Mouse (Mus musculus): Measurements from ENCODE around the gene Ift140. TPM values are rescaled to one million over a fixed set of nuclear protein-coding genes. Genes with fewer than 3 reads are reported as not detected.
"Not testable (repeated sequence)": the region's sequence is repeated elsewhere in the genome, so short reads cannot be mapped to it uniquely, and the experiment has no call there.

Gene Ift140
- polyA plus RNA-seq, 1 experiment from 2014 or later, result 12.3 TPM

DNA sequence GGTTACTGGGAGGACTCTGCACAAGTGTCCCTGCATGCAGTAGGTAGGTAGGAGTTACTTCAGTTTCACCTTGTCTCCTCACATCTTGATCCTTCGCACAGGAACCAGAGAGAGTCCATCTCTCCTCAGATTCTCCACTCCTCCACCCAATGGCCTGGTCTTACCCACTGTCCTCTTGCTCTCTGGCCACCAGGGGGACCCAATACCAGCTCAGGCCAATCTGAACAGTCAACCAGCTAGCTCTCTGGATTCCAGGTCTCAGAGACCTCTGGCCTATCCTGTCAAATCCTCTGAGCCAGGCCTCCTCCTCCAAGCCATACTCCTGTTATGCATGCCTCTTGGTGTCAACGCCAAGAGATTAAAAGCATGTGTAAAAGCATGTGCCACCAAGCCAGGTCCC lies 93.7 kb downstream of the Ift140 start:
- Histone ChIP-seq H3K27ac (no peak overlapping the region), H3K9ac (no peak overlapping the region), H3K36me3 (peaks cover 38% of the 10 kb centered on the region), H3K9me3 (no peaks in the 10 kb centered on the region), H3K4me3 (replicated peaks) (no peak overlapping the region), H3K27me3 (replicated peaks) (no peaks in the 10 kb centered on the region), H3K4me2 (replicated peaks) (no peak overlapping the region), H3K4me1 (replicated peaks) (peaks cover 4% of the 10 kb centered on the region)
- 83% methylated on average over 2 of the region's 2 CpGs for WGBS
- peak; percentile 43; the same call in 1 of the 2 replicates for ATAC-seq

DNA sequence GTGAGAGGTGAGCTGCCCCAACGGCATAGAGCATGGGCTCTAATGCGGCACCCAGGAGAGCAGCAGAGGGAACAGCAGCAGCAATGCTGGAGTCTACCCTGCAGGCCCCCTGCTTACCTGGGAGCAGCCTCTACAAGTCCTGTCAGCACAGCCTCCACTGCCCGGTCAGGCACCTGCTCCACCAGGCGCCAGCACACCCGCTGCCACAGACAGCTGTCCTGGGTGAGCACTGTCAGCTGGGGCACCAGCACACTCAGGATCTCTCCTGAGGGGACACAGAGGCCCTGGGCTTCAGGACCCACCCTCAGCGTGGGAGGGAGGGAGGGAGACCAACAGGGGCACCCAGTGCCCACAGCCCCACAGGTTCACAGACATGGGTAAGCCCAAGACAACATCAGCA lies 94.7 kb downstream of the Ift140 start:
- Histone ChIP-seq H3K27me3 (replicated peaks) (no peaks in the 10 kb centered on the region), H3K9me3 (no peaks in the 10 kb centered on the region), H3K4me1 (replicated peaks) (peaks cover 10% of the 10 kb centered on the region), H3K27ac (no peak overlapping the region), H3K4me3 (replicated peaks) (no peak overlapping the region), H3K9ac (no peak overlapping the region; the same call in 1 of the 2 replicates), H3K36me3 (peaks cover 27% of the 10 kb centered on the region), H3K4me2 (replicated peaks) (no peak overlapping the region)
- WGBS, result 98% methylated on average over 6 of the region's 6 CpGs
- ATAC-seq, result no peak

DNA sequence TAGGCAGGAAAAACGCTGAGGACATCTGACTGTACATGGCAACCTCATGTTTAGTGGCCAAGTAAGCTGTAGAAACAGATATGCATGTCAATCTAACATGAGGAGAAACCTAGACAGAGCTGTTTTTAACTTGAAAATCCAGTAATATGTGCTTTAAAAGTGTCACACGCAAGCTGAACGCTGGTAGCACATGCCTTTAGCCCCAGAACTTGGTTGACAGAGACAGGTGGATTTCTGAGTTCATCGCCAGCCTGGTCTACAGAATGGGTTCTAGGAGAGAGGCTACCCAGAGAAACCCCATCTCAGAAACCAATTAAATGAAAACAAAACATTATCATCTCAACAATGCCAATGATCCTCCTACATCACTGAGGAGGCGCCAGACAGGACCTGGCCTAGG lies 95.3 kb downstream of the Ift140 start:
- Histone ChIP-seq H3K4me3 (replicated peaks) (no peak overlapping the region), H3K4me2 (replicated peaks) (no peak overlapping the region), H3K36me3 (peaks cover 21% of the 10 kb centered on the region; the same call in 1 of the 2 replicates), H3K27me3 (replicated peaks) (no peaks in the 10 kb centered on the region), H3K9ac (no peak overlapping the region), H3K27ac (no peak overlapping the region), H3K4me1 (replicated peaks) (peaks cover 10% of the 10 kb centered on the region), H3K9me3 (no peaks in the 10 kb centered on the region)
- WGBS, result 89% methylated on average over 5 of the region's 5 CpGs
- ATAC-seq, result no peak

DNA sequence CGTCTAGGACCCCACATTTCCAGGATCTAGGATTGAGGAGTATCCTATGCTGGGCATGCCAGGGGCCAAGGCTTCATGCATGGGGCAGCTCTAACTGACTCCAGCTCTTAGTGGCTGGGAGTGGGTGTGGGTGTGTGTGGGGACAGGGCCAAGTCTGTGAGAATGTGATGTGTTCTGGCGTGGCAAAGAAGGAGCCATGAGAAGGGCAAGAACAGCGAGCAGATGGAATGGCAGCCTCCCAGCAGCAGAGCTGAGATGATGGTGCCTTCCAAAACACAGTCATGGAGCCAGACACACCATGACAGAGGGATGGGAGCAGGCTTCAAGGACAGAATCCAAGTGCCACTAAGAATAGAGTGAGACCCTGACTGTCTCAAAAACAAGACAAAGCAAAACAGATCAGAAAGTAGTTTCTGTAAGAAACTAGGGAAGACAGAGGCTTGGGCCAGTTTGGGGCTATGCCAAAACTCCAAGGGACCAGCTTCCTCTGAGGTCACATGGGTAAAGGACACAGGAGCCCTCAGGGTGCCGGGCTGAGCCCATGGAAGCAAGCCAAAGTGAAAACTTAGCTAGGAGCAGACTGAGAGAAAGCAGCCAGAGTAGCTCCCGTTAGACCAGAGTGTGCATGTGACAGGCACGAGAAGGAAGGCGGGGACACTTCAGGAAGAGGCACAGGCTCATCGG lies 96.0 kb downstream of the Ift140 start:
- 82% methylated on average over 8 of the region's 8 CpGs for WGBS
- H3K27ac ChIP-seq, result no peak overlapping the region
- H3K4me2 ChIP-seq (replicated peaks), result no peak overlapping the region
- peaks cover 10% of the 10 kb centered on the region for H3K4me1 ChIP-seq (replicated peaks)
- peaks cover 16% of the 10 kb centered on the region; the same call in 1 of the 2 replicates for H3K36me3 ChIP-seq
- no peak overlapping the region for H3K4me3 ChIP-seq (replicated peaks)
- no peak overlapping the region for H3K9ac ChIP-seq
- ATAC-seq, result no peak
- H3K9me3 ChIP-seq, result no peaks in the 10 kb centered on the region
- H3K27me3 ChIP-seq (replicated peaks), result no peaks in the 10 kb centered on the region

DNA sequence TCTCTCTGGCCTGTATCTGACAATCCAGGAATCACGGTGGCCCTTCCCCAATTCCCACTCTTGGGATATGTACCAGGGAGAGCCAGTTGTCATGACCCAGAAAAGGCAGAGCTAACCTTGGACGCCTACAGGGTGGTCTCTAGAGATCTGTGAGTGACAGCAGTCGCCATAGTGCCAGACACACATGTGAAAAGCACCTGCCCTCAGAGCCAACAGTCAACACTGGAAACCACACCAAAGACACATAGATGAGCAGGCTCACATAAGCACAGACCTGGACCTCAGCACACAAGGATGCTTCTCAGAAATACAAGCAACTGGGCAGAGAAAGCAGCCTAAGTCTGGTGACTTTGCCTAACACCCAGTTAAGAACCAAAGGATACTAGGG lies 96.5 kb downstream of the Ift140 start:
- H3K36me3 ChIP-seq, result peaks cover 15% of the 10 kb centered on the region; the same call in 1 of the 2 replicates
- ATAC-seq, result no peak
- H3K4me1 ChIP-seq (replicated peaks), result peaks cover 10% of the 10 kb centered on the region
- H3K9me3 ChIP-seq, result no peaks in the 10 kb centered on the region
- H3K4me2 ChIP-seq (replicated peaks), result no peak overlapping the region
- no peaks in the 10 kb centered on the region for H3K27me3 ChIP-seq (replicated peaks)
- no peak overlapping the region for H3K9ac ChIP-seq
- H3K27ac ChIP-seq, result no peak overlapping the region
- no peak overlapping the region for H3K4me3 ChIP-seq (replicated peaks)
- WGBS, result 81% methylated on average over 3 of the region's 3 CpGs

DNA sequence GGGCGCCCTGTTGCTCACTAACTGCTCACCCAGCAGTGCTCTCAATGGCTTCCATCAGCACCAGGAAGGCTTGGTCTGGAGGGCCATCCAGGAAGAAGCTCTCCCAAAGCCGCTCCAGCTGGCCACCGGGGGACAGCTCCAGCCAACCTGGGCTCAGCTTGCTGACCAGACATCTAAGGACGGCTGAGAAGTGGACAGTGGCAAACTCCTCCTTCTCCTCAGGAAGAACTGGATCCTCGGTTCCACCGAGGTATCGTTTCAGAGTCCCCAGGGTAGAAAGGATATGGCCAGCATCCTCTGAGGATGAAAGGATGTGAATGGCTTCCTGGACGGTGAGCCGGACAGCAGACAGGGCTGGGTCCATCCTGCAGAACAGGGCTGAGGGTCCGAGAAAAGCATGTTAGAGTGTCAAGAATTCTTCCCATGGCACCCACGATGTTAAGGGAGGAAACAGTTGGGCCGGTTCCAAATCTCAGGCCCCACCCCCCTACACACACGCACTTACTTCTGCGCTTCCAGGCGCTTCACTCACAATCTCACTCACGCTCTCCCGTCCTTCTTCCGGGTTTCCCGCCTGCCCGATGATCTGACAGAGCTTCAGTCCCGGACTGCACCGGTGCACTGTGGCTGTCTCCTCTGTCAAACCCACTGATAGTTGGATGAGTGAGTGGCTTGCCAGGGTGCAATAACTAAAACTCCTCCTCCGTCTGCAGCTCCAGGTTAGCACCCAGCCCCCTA lies 99.2 kb downstream of the Ift140 start:
- Histone ChIP-seq H3K36me3 (peaks cover 12% of the 10 kb centered on the region; the same call in 1 of the 2 replicates), H3K27ac (peak overlapping the region; percentile 95), H3K9ac (peak overlapping the region; percentile 66), H3K4me1 (replicated peaks) (peaks cover 10% of the 10 kb centered on the region), H3K4me2 (replicated peaks) (peak overlapping the region; percentile 93), H3K9me3 (no peaks in the 10 kb centered on the region), H3K4me3 (replicated peaks) (peak overlapping the region; percentile 56), H3K27me3 (replicated peaks) (no peaks in the 10 kb centered on the region)
- peak; percentile 81 for ATAC-seq
- 8% methylated on average over 23 of the region's 23 CpGs for WGBS

DNA sequence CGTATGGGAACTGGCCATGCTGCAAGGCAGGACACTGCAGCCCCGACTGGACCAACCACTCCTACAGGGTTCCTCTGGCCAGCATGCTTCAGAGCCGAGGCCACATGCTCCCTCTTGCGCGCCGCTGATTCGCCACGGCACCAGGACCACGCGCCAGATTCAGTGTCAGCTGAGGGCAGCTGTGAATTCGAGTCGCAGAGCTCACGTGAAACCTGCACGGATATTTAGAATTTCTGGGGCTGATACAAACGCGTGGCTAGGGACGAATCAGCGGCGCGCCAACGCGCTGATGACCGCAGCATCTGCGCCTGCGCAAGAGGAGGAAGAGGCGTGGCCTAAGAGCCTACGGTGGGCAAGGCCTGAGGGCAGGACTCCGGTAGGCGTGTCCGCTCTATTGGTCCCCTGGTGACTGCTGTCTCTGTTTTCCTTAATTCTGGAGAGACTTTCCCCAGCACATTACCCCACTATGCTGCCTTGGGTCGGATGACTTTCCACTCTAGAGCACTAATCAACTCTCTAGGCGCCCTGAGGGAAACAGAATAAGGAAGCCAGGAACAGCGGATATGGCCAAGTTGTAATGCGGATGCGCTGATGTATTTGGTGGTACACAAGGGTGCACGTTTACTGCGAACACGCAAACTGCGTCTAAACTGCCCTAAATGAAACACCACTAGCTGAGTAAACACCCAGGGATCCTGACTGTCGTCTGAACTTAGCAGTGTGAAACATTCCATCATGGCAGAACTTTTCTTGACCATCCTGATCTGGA lies 100.0 kb downstream of the Ift140 start, which contains the start of gene Telo2:
Telo2 (minus strand) TSS at position 304 of the 769 bp plus-strand sequence.
- Histone ChIP-seq H3K27ac (peak within 1 kb of the TSS; percentile 95), H3K9me3 (no peaks in the 10 kb centered on the region), H3K36me3 (peaks cover 12% of the 10 kb centered on the region; the same call in 1 of the 2 replicates), H3K4me1 (replicated peaks) (peaks cover 10% of the 10 kb centered on the region), H3K27me3 (replicated peaks) (no peaks in the 10 kb centered on the region), H3K9ac (peak within 1 kb of the TSS; percentile 66), H3K4me3 (replicated peaks) (peak within 1 kb of the TSS; percentile 56), H3K4me2 (replicated peaks) (peak within 1 kb of the TSS; percentile 93)
- ATAC-seq, result peak; percentile 96
- 5% methylated on average over 40 of the region's 40 CpGs for WGBS

DNA sequence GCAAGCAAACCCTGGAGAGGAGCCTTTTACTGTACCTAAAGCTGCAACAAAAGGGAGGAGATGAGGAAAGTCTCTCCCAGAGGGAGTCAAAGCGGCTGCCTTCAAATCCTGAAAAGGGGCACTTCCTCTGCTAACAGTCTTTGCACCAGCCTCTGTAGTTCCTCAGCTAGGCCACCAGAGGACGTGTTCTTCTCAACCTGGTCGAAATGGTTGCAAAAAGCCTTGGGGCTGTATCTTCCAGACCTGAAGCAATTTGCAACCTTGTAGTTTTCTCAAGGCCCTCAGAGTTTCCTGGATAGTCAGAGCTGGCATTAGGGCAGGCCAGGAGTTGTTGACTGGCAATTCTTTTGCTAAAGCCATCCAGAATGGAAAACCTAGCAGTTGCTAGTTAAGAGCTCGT lies 101.4 kb downstream of the Ift140 start:
- no peak overlapping the region for H3K4me2 ChIP-seq (replicated peaks)
- no peak overlapping the region for H3K27ac ChIP-seq
- no peak overlapping the region for H3K9ac ChIP-seq
- 39% methylated on average over 4 of the region's 4 CpGs for WGBS
- H3K36me3 ChIP-seq, result peaks cover 7% of the 10 kb centered on the region; the same call in 1 of the 2 replicates
- no peak overlapping the region for H3K4me3 ChIP-seq (replicated peaks)
- no peaks in the 10 kb centered on the region for H3K27me3 ChIP-seq (replicated peaks)
- H3K9me3 ChIP-seq, result no peaks in the 10 kb centered on the region
- no peak for ATAC-seq
- peaks cover 10% of the 10 kb centered on the region for H3K4me1 ChIP-seq (replicated peaks)

DNA sequence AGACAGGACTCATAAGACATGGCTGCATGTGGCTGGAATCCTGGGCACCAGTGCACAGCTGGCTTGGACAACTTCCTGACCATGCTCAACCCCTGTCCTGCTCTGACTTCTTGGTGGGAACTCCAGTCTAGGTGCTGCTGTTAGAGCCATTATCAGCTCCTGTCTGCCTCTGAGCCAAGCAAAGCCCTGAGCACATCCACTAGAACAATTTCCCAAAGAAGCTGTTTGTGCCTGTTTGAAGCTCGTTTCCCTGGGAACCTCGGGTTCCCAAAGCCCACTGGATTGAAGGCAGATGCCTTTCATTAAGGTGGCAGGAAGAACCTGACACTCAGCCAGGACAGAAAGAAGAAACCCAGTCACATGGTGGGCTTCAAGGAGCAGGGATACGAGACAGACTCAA lies 104.5 kb downstream of the Ift140 start, which contains the start of gene Ptx4:
Ptx4 (plus strand) TSS at position 355 of the 400 bp plus-strand sequence.
- Histone ChIP-seq H3K27me3 (replicated peaks) (no peaks in the 10 kb centered on the region), H3K4me3 (replicated peaks) (no peak within 1 kb of the TSS), H3K4me1 (replicated peaks) (no peaks in the 10 kb centered on the region), H3K9me3 (no peaks in the 10 kb centered on the region), H3K27ac (no peak within 1 kb of the TSS), H3K4me2 (replicated peaks) (no peak within 1 kb of the TSS), H3K36me3 (no peaks in the 10 kb centered on the region), H3K9ac (0 out of 2 replicates have a peak within 1 kb of the TSS, but pooled peaks have one; percentile 5)
- no peak for ATAC-seq
- 40% methylated on average over 3 of the region's 3 CpGs for WGBS

DNA sequence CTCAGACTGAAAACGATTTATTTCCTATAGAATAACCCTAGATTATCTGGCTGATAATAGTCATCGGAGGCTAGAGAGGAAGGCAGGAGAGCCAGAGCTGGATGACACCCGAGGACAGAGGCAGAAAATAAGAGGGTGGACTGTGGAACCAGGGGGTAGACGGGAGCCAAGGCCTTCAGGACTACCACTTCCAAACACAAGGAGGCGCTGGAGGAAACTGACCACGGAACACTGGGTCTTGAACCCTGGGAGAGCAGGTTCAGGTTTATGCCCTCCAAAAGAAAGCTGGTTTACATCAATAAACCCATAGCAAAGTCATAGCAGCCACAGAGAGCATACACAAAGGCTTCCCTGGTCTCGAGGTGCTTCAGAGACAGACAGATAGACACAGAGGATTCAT lies 108.1 kb downstream of the Ift140 start:
- 0 out of 2 replicates have a peak, but pooled peaks cover 2% of the 10 kb centered on the region for H3K4me1 ChIP-seq (replicated peaks)
- no peaks in the 10 kb centered on the region for H3K9me3 ChIP-seq
- H3K4me2 ChIP-seq (replicated peaks), result no peak overlapping the region
- ATAC-seq, result no peak
- H3K4me3 ChIP-seq (replicated peaks), result no peak overlapping the region
- H3K9ac ChIP-seq, result no peak overlapping the region
- H3K36me3 ChIP-seq, result no peaks in the 10 kb centered on the region
- no peak overlapping the region for H3K27ac ChIP-seq
- 24% methylated on average over 7 of the region's 7 CpGs for WGBS
- H3K27me3 ChIP-seq (replicated peaks), result no peaks in the 10 kb centered on the region

DNA sequence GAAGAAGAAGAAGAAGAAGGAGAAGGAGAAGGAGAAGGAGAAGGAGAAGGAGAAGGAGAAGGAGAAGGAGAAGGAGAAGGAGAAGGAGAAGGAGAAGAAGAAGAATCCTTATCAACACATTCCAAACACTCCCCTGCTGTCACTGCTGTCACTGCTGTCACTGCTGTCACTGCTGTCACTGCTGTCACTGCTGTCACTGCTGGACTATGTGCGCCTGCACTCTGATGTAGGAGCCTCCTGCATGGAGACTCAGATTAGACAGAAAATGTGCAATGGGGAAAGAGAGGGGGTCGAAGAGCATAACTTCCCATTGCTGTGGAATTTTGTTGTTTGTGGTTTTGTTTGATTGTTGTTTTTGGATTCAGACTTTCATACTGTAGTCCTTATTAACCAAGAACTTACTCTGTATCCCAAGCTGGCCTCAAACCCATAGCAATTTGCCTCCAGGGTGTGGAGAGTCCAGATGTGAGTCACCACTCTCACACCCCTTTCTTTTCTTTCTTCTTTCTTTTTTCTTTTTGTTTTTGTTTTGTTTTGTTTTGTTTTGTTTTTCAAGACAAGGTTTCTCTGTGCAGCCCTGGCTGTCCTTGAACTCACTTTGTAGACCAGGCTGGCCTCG lies 109.7 kb downstream of the Ift140 start:
- H3K9me3 ChIP-seq; H3K27me3 ChIP-seq (replicated peaks); H3K9ac ChIP-seq; H3K4me3 ChIP-seq (replicated peaks); H3K4me2 ChIP-seq (replicated peaks); H3K27ac ChIP-seq; H3K36me3 ChIP-seq; H3K4me1 ChIP-seq (replicated peaks); ATAC-seq: not testable (repeated sequence)
- 63% methylated on average over 3 of the region's 3 CpGs for WGBS

Measured in intestine, embryonic 15.5 days (tissue).